Mouse (Mus musculus) kidney, adult 9 months (tissue): ENCODE data around the gene Epsti1.

Experiments used
- DNase-seq: peaks from one replicate; pipeline ENCODE4 v3.0.0; 2022

Gene Epsti1

DNA sequence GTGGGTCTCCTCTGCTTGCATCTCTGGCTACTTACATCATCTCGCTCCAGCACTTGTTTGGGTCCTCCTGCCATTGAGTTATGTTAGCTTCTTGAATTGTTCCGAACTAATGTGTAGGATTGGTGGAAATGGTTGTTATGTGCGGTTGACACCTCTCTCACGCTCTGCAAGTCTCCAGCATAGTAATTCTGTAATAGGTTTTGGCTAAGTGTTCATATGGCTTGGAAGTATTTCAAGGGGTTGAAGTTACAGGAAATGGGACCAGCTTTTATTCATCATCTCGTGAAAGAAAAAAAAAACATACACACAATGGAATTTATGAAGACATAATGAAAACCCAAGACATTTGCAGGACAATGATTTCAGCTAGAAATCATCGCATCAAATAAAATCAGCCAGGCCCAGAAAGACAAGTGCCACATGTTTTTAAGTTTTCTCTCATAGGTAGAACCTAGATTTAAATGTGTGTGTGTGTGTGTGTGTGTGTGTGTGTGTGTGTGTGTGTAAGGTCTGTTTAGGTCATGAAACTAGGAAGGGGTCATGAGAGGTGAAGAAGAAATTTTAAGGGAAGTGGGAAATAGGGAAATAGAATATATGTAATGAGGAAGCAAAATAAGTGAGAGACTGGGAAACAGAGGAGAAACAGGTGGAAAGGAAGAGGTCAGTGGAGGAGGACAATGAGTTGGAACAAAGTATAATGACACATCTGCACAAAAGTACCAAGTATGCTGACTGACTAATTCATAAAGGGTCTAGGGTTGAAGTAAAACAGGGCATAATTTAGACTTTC lies 19.2 kb downstream of the Epsti1 start:
- no peak for DNase-seq

DNA sequence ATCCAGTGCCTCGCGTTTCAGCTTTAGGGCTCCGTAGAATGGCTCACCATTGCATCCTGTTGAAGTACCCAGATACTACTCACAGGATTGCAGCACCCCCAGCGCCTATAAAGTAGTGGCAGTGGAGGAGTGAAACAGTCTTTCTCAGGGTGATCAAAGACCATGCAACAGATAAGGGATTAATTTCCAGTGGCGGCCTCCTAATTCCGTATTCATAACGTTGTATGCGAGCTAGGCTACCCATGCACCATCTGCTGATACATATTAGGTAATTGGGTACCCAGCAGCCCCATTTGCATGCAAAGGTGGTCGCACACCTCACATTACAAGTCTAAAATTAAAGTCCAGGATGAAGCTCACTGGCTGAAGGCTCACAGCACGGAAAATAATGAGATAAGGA lies 21.4 kb downstream of the Epsti1 start:
- DNase-seq, result no peak

DNA sequence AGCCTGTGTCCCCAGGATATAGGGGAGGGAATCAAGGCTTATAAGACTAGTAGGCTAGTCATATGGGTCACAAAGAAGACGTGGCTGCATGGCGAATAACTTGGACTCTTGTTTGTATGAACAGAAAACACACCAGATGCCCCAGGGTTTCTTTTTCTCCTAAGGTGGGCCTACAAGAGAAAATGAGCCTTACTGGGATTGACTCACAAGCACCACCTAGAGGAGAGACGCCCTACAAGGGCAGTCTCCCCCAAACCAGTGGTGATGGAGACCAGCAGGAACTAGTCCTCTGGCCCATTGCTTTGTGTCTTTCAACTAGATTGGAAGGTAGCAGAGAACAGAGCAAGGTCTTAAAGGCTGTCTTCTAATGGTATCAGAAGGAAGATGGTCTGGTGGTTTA lies 22.7 kb downstream of the Epsti1 start:
- peak; percentile 40 for DNase-seq

DNA sequence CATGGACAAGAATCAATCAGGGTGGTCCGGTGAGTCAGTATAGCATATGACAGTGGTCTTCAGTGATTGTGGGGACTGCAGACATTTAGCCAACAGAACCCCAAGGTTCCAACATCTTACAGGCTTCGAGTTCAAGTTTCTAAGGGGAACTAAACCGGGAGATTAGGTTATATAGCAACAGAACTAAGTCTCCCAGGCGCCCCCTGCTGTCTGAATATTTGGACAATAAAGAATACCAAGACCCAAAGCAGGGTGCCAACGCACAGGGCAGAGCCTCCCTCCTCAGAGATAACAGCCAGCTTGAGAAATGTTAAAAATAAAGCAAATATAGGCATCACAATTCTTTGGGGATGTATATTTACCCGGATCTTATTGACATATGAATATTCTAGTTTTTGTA lies 24.0 kb downstream of the Epsti1 start:
- peak; percentile 85 for DNase-seq

DNA sequence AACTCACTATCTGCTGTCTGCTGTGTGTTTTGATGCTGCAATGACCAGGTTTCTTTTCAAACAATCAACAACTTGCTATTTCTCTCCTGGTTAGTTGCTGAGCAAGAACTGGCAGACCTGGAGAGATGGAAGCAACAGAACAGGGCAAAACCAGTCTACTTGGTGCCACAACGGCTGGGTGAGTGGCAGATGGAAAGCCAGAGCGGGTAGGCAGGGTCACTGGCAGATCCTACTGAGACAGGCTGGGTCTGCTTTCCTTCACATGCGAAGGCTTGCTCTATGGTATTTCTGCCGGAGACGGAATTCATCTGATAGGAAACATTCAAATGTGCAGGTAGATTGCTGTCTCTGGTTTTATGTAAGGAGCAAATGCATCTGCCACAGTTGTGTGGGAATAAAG lies 24.6 kb downstream of the Epsti1 start:
- no peak for DNase-seq

DNA sequence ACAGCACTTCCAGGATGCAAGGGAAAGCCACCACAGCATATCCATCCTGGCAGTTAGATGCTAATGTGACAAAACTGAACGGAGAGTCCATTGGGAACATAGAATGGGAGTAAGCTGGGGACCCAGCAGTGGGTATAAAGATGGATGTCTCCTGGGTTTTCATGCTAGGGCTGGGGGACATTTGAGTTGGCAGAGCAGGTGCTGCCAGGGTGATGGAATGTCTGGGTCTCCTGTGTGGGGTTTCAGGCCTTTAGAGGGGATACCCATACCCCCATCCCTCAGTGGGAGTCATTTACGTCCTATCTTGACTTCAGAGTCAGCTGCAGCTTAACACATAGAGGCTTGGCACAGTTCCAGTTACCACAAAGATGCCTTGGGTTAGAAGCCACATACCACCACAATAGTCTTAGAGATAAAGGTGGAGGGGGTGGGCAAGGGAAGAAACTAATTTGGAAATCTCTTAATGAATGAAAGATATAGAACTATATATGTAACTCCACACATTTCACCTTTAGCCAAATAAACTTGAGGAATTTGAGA lies 25.2 kb downstream of the Epsti1 start:
- no peak for DNase-seq

GRCm38 (mm10) chr14:77932150-77933047 lies 28.4 kb downstream of the Epsti1 start:
- DNase-seq, result no peak

DNA sequence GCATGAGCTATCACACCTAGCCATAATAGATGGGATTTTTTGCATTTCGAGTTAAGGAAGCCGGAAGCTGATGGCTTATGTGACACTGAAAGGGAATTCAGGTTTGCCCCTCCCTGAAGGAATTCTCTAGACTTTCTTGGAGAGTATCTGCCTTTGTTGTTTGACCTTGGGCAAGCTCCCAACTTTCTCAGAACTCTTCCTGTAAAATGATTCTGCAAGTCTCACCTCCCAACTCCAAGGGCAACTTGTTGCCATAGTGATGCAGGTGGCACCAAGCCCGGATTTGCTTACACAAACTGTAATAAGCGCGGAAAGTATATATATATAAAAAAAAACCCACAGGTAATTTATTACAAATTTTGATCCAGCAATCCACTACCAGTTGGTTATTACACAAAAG lies 29.2 kb downstream of the Epsti1 start:
- DNase-seq, result peak; percentile 69

DNA sequence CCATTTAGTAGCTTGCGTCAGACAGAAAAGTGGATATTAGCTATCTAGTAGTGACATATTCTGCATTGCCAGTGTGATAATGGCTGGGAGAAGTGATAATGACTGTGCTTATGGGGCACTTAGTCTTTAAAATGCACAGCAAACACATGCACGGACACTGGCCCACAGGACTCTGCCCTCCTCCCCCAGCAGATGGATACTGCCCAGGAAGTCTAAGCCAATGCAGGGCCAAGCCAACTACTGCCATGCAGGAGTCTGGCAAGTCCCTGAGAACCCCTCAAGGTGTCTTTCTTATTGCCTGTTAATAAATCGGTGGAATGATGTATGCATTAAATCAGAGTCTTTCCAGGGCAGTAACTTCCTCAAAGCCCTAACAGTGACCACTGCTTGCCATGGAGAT lies 30.4 kb downstream of the Epsti1 start:
- DNase-seq, result no peak

- DNase-seq, result no peak
Measured at GRCm38 (mm10) chr14:77941105-77941504, 37.1 kb downstream of the Epsti1 start.

GRCm38 (mm10) chr14:77942235-77942634 lies 38.2 kb downstream of the Epsti1 start:
- no peak for DNase-seq

DNA sequence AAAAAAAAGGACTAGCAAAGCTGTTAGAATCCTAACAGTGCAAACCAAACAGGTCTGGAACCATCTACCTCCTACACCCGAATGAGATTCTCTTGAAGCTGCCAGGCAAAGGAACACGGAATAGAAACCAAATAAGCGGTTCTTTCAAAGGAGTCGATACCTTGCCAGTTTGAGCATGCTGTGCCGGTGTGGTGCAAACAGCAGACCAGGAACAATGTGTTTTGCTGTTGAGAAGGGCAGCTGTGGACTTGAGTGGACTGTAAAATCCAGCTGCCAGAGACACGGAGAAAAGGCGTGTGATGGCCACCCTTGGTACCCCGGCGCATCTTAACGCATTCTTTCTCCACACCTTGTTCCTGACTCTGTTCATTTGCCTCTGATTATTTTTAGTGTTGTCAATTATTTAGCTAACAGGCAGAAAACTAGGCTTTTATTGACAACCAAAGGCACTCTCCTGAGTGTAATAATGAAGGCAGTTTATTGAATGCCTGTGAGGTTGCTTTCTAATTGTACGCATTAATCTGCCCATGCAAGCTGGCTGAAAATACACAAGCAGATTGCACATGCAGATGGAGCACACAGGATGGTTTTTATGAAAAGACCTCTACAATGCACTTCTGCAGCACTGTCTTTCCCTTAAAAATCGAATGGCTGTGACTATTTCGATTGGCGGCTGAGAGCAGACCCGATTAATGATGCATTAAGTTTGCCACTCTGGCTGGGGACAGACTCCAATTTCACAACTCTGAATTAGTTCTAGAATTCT lies 38.9 kb downstream of the Epsti1 start:
- no peak for DNase-seq

- no peak for DNase-seq
Measured at GRCm38 (mm10) chr14:77961741-77962140, 57.7 kb downstream of the Epsti1 start.

DNA sequence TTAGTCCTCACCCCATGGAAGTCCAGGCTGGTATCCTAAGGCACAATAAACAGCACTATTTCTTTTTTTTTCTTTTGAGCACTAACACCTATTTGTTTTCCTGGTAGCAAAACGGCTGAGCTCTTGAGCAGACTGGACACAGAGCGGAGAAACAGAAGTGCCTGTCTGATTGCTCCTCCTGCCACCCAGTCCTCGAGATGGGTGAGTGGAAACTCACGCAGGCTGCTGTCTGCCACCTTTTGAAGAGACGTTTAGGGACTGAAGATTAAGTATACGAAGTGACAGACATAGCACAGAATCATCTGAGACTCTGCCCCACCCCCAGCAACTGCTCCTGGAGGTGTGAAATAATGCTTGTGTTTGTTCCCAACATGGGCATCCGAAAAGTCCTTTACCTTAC lies 59.5 kb downstream of the Epsti1 start:
- no peak for DNase-seq

DNA sequence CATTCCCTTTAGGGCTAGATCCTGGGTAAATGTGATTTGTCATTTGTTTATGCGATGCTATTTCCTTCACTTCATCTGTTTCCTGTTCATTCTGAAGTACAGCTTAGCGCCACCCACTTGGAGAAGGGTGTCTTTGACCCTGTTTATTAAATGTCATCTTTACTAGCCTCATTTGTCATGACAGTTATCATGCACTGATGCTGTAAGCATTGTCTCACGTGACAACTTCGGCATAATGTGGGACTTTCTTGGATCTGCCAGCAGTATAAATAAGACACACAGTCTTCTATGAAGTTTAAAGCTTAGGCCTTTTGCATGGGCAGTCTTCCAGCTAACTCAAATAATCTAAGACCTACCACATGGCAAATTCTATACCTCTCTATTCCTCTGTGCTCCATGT lies 67.3 kb downstream of the Epsti1 start:
- no peak for DNase-seq

DNA sequence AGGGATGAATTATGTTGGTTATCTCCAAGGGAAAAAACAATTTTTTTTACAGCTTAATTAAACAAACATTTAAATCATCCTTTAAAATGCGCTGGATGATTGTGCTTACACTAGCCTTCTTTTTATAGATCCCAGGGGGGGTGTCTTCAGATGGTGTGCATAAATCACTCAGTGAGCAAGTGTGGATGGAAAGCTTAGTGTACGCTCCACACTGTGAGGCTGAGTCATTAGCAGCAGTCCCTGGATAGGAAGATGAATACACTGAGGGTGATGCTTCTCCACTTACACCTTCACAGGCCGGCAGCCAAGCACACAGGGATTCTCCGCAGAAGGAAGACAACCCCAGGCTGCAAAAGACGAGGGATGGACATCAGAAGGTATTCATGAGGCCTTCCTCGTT lies 70.2 kb downstream of the Epsti1 start:
- no peak for DNase-seq

DNA sequence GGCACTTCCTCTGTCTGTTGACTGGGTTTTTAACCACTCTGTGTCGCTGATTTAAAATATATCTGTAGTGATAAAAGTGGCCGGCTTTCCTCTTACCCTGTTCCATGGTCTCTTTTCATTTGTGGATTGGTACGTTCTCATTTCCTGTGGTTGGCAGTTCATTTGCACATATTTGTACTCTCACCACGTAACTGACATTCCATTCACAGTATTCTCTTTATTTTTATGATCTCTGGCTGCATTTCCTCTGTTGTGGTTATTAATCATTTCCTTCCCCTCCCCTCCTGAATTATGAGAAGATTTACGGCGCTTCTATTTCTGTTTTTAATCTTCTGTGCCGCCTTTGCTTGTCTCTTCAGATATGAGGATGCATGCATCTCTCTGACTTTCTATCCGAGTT lies 71.7 kb downstream of the Epsti1 start:
- DNase-seq, result peak; percentile 13

GRCm38 (mm10) chr14:77981516-77981915 lies 77.5 kb downstream of the Epsti1 start:
- no peak for DNase-seq

GRCm38 (mm10) chr14:77997731-77998130 lies 93.7 kb downstream of the Epsti1 start:
- DNase-seq, result no peak

- DNase-seq, result no peak
Measured at GRCm38 (mm10) chr14:78004486-78004885, 100.4 kb downstream of the Epsti1 start.

- no peak for DNase-seq
Measured at GRCm38 (mm10) chr14:78008019-78008418, 104.0 kb downstream of the Epsti1 start.

- no peak for DNase-seq
Measured at GRCm38 (mm10) chr14:78011808-78012207, 107.8 kb downstream of the Epsti1 start.
